Mouse (Mus musculus) thymus, postnatal 0 days (tissue): ENCODE data around the gene Scd4. TPM values are rescaled to one million over a fixed set of nuclear protein-coding genes. Genes with fewer than 3 reads are reported as not detected.

Experiments
- DNase-seq: peaks from one replicate; pipeline ENCODE4 v3.0.0-alpha.2; 2015; ENCODE audit warnings: low spot score
- polyA plus RNA-seq: library from polyadenylated mRNA; unstranded; fragments of >200 nt; fragmentation: Nextera tagmentation; extraction: Ambion mirVana; gene quantifications from 2 replicates; pipeline ENCODE4 v1.2.1, GENCODE M21; 2015

The Scd4 gene
- 0.18 TPM in 2 replicates for polyA plus RNA-seq

DNA sequence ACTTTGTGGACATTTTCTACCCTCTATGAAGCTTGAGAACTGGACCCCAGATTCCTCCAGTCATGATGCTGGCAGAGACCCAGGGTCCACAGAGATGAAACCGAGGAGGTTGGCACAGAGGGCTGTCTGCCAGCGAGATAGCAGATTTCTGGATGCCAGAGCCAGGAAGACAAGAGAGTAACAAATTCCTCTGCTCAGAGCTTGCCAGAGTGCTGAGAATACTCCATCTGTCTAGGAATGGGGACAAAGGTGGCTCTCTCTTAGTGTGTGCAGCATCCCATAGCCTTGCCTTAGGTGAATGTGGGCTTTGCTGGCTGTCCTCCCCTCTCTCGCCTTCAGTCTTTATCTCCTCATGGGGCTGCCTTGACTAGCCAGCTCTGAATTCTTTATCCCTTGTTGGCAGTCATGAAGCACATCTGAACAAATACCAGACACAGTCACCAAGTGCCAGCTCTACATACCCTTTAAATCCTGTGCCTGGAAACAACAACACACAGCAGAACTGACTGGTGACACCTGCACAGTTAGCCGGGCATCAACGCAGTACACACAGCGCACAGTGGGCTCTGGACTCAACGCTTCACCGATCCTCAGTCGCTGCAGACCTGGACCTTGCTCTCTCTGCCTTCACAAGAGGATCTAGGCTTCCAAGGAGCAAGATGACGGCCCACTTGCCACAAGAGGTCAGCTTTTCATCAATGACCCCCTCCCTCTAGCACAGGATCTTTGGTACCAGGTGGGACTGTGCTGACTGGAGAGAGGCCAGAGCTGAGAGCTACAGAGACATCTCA lies at the start of gene Scd4:
TSS of gene Scd4 (plus strand) at position 260 of the 791 bp plus-strand sequence.
- DNase-seq: no peak

GRCm38 (mm10) chr19:44283157-44284024 lies 49.5 kb upstream of the Scd4 start:
- DNase-seq: no peak

GRCm38 (mm10) chr19:44284025-44284695 lies 48.7 kb upstream of the Scd4 start:
- DNase-seq: peak; percentile 97

GRCm38 (mm10) chr19:44284723-44285122 lies 48.2 kb upstream of the Scd4 start:
- no peak for DNase-seq

DNA sequence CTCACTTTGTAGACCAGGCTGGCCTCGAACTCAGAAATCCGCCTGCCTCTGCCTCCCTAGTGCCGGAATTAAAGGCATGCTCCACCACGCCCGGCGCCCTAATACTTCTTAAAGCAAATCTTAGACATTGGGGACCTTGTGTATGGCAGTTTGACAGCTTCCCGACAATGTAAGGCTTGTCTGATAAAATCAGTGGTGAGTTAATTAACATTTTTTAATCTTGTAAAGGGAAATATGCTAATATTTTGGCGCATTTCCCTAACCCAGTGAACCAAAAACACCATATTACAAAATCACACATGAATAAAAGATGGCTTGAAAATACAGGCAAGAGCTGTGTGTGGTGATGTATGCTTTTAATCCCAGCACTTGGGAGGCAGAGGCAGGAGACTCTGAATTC lies 47.3 kb upstream of the Scd4 start:
- no peak for DNase-seq

GRCm38 (mm10) chr19:44286109-44286508 lies 46.8 kb upstream of the Scd4 start:
- DNase-seq: no peak

GRCm38 (mm10) chr19:44287415-44288110 lies 45.3 kb upstream of the Scd4 start:
- DNase-seq: no peak

DNA sequence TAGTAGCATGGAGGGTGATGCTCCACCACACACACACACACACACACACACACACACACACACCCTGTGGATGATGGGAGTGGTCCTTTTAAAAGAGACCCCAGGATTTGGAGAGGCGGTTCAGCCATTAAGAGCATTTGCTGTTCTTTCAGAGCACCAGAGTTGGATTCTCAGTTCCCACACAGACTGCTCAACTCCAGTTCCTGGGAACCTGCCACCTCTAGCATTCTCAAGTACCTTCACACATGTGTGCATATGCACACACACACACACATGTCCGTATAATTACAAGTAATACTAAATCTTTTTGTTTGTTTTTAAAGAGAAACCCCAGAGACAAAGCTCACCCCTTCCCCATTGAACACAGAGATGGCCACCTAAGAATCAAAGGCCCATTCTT lies 40.8 kb upstream of the Scd4 start:
- DNase-seq: no peak

DNA sequence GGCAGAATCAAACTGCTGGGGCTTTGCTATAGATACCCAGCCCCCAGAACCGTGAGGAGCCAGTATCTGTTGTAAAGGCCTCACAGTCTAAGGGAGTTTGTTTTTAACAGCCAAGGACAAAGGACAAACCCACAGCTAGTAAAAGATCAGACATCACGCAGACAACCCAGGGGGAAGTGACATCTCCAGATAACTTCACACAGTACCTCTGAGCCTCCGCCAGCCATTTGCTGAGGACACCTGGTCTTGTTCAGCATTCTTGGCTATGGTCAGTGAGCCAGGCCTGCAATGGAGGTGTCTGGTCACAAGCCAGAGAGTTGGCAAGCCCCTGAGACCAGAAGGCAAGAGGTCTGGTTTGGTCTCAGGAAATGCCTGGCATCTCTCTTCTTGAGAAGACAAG lies 40.4 kb upstream of the Scd4 start:
- DNase-seq: peak; percentile 16

- no peak for DNase-seq
These were observed 39.7 kb upstream of the Scd4 start, which contains the start of gene Scd2 for GRCm38 (mm10) chr19:44292941-44293768. Scd2 (plus strand) TSS chr19:44293674.

DNA sequence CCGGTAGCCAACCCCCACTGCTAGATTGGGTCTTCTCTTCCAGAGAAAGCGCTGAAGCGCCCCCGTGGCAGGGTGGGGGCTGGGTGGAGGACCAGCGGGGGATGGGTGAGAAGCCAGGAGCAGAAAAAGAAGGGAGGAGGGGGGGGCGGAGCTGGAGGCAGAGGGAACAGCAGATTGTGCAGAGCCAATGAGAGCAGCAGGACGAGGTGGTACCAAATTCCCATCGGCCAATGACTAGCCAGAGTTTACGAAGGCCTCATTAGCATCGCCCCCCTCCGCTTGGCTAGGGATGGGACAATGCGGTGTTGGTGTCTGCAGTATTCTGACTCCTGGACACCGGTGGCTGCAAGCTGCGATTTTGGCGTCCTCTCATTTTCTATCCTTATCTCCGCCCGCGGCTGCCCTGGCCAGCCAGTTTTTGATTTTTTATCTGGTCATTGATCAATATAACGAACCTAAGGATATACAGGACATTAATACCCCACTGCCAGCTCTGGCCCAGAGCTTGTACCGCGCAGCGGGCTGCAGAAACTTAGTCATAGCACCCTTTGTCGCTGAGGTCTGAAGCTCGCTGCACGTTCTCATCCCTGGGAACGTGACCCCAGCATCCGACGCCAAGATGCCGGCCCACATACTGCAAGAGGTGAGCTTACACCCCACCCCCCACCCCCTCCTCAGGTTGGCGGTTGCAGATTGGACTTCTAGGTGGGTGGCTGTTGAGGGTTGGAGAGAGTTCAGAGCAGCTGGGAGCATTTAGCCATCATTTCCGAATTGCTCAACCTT lies 38.9 kb upstream of the Scd4 start:
- DNase-seq: peak; percentile 90

GRCm38 (mm10) chr19:44294588-44295041 lies 38.3 kb upstream of the Scd4 start:
- DNase-seq: peak; percentile 92

GRCm38 (mm10) chr19:44295251-44295650 lies 37.6 kb upstream of the Scd4 start:
- DNase-seq: peak; percentile 22

GRCm38 (mm10) chr19:44295741-44296140 lies 37.2 kb upstream of the Scd4 start:
- DNase-seq: peak; percentile 91

GRCm38 (mm10) chr19:44296186-44296585 lies 36.7 kb upstream of the Scd4 start:
- DNase-seq: peak; percentile 38

DNA sequence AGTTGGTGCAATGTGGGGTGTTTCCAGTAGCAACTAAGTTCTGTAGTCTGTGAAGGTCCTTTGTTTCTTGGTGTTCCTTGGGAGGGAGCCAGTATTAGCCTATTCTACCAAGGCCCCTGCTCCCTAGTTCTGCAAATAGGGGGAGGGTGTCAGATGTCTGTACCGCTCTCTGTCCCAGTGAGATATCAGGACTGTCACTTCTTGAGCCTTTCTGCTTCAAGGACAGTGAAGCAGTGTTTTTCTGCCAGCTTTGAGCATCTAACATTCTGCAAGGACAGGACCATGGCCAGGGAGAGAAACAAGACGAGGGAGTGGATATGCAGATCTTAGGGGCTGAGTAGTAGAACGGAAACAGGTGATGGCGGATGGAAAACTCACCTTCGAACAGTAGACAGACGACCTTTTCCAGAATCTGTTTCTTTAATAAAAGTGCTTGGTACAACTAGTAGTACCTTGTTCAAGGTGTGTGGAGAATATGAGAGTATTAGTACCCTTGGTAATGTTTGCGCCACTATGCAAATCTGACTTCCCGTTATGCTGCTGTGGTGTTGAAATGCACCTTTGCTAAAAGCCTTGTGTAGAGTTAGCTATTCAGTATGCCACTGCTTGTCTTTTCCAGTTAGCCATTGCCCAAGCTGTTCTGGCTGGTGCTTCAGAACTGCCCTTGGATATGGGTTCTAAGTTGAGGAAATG lies 35.7 kb upstream of the Scd4 start:
- DNase-seq: peak; percentile 8

DNA sequence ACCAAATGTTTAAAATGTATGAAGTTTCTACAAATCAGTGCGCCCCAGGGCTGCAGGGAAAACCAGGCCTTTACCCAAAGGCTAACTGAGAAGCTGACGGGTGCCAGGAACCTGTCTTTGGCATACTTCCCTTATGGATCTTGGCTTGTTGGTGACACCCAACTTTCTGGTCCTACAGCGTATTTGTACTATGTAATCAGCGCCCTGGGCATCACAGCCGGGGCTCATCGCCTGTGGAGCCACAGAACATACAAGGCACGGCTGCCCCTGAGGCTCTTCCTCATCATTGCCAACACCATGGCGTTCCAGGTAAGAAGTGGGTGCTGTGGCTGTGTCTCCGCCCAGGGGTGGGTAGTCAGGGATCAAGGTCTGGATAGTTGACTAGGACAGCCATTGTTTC lies 35.0 kb upstream of the Scd4 start:
- DNase-seq: no peak

DNA sequence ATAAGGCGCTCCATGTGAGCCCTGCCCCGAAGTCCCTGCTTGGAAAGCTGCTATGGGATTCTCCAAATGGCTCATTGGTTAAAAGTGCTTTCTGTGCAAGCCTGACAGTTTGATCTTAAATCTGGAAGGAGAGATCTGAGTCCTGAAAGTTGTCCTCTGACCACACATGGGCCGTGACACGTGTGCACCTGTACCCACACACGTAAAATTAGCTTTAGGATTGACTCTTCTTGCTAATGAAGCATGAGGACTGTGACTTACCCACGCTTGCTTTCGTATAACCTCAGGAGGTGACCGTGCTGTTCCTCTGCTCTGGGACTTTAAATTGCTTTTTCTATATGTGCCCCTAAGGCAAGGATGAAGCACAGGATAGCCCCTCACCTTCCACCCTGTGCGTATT lies 33.8 kb upstream of the Scd4 start:
- DNase-seq: no peak

GRCm38 (mm10) chr19:44299902-44300301 lies 33.0 kb upstream of the Scd4 start:
- no peak for DNase-seq
